Mouse (Mus musculus) granulocyte monocyte progenitor cell, adult 5-6 weeks (primary cell): ENCODE measurements around the gene Tlnrd1. TPM values are rescaled to one million over a fixed set of nuclear protein-coding genes. Genes with fewer than 3 reads are reported as not detected.

Source experiments
- ATAC-seq: replicated peaks from 2 replicates; pipeline ENCODE4 v1.8.0; 2016; ENCODE audit warnings: mild to moderate bottlenecking, moderate TSS enrichment, inconsistent platforms; ENCODE audit not compliant: poor library complexity, severe bottlenecking
- total RNA-seq, 2 experiments: library from RNA; stranded (forward) in 1 of 2; stranded (reverse) in 1 of 2; fragments of 200-712, 200-1000 nt in 1 of 2; fragments of >200 nt in 1 of 2; fragmentation: Nextera tagmentation in 1 of 2; gene quantifications; 2 replicates each; pipeline ENCODE4 v1.2.3; 2014 to 2017

Gene Tlnrd1
- total RNA-seq, 2 experiments from 2014 or later: 5.8 to 6.4 TPM

DNA sequence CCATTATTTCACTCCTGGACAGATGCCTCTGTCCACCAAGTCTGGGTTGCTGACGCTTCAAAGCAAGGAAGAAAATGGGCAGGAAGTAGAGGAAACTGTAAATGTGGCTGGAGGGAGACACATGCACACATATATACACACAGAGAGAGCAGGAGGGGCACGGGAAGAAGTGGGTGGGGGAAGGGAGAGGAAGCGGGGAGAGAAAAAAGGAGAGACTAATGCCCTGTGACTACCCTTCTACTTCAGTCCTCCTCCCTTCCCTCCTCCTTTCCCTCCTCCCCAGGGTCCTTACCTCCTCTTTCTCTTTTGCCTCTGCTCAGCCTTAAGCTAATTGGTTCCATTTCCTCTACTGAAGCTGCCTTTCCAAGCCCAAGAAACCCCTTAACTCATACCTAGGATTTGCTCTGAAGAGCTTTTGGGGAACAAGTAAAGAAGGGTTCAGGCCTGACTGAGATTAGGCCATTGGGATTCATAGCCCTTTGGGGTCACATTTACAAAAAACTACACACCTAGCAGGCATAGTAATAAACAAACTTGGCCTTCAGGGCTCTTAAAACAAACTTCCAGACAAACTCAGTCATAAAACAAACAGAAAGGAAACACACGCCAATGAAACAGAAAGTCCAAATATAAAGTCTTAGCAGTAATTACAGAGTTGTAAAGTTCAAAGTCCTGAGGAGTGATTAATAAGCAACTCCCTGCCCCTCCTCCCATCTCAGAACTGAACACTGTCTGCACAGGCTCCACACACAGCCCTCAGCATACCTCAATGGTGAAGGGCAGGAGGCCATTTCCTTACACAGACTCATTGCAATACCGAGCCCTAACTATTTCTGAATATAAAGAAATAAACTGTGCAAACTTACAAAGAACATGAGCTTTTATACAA, 36.7 kb downstream of the Tlnrd1 start:
- ATAC-seq: no peak

- ATAC-seq: no peak
Observed at GRCm38 (mm10) chr7:83844807-83845206, 39.3 kb downstream of the Tlnrd1 start.

GRCm38 (mm10) chr7:83842486-83843259, 41.4 kb downstream of the Tlnrd1 start:
- no peak for ATAC-seq

GRCm38 (mm10) chr7:83840076-83840475, 44.0 kb downstream of the Tlnrd1 start:
- no peak for ATAC-seq

DNA sequence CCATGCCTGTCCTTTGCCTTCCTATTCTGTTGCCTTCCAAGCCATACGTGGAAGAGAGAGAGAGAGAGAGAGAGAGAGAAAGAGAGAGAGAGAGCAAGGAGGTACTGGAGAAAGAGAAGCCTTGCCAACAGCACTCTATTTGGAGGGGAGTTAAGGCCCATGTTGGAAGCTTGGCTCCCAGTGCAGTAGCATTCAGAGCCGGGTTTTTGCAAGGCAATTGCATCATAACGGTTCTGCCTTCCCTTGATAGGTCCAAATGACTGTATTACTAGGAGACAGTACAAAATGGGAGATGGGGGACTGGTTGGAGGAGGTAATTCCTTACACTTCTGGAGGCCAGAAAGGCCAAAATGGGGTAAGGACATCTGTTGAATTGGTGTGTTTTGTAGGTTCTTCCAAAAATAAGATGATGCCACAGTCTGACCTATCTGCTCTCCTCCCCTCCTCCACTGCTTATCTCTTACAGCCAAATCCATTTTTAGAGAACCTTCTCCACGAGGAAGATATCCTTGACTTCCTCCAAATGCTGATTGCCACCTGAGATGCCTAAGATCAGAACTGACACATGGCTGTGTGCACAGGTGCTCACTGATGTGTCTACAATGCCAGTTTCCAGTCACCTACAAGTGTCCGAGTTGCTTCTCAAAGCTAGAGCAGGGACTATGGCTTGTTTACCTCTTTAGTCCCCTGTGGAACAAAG, 45.4 kb downstream of the Tlnrd1 start:
- no peak for ATAC-seq

Other genes with a start within 250 kb of the Tlnrd1 start
- gene Il16, start 138.6 kb downstream of the Tlnrd1 start, total RNA-seq (2014; fragmentation: Nextera tagmentation): 43.0 and 52.2 TPM in 2 replicates
- 66.4 and 71.5 TPM in 2 replicates for gene Il16, start 138.6 kb downstream of the Tlnrd1 start, total RNA-seq (2017)
- gene Cfap161, start 89.4 kb downstream of the Tlnrd1 start, total RNA-seq (2014; fragmentation: Nextera tagmentation): not detected in 2 replicates
- gene Cfap161, start 89.4 kb downstream of the Tlnrd1 start, total RNA-seq (2017): not detected in 2 replicates
- 22.6 and 29.3 TPM in 2 replicates for gene Mesd, start 161 bp upstream of the Tlnrd1 start, total RNA-seq (2014; fragmentation: Nextera tagmentation)
- gene Mesd, start 161 bp upstream of the Tlnrd1 start, total RNA-seq (2017): 55.4 and 70.9 TPM in 2 replicates
- gene Cemip, start 202.2 kb upstream of the Tlnrd1 start, total RNA-seq (2014; fragmentation: Nextera tagmentation): not detected in 2 replicates
- not detected in 2 replicates for gene Cemip, start 202.2 kb upstream of the Tlnrd1 start, total RNA-seq (2017)